Mouse (Mus musculus): ENCODE data around the gene Zmym2. TPM values are rescaled to one million over a fixed set of nuclear protein-coding genes. Genes with fewer than 3 reads are reported as not detected.
"Not testable (repeated sequence)": the region's sequence is repeated elsewhere in the genome, so short reads cannot be mapped to it uniquely, and the experiment has no call there.

Zmym2 gene
- polyA plus RNA-seq, 1 experiment: 1.6 TPM

DNA sequence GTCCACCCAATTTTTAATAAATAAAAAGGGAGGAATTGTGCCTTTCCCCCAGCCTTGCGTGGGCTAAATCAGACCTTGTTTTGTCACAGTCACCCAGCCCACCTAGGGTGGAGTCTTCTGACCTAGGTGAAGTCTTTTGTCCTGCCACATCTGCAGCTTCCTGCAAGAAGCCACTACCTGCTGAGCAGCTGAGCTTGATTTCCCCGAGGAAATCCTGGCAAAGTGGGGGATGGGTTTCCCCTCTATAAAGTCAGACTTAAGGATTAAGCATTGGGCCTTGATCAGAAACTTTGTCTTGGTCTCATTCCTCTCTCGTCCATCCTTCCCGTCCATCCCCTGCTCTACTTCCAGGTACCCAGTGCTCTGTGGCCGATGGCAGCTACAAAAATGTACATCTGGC is 12.9 kb upstream of the Zmym2 start:
- Histone ChIP-seq H3K36me3 (ENCODE audit: control insufficient read depth, insufficient read depth, low read length) (no peaks in the 10 kb centered on the region), H3K27ac (ENCODE audit: insufficient read depth, low read depth, low read length) (no peak overlapping the region), H3K27me3 (ENCODE audit: control insufficient read depth, insufficient read depth, low read length) (no peaks in the 10 kb centered on the region), H3K4me3 (ENCODE audit: low read depth, low read length) (no peak overlapping the region), H3K4me1 (ENCODE audit: control insufficient read depth, insufficient read depth, insufficient read length, low read length) (no peaks in the 10 kb centered on the region)
- 85% methylated on average over 5 of the region's 5 CpGs for WGBS
- TF ChIP-seq POLR2A (IDR thresholded peaks at IDR 0.05; ENCODE audit: low read depth, low read length): no peak
- TF ChIP-seq CTCF (IDR thresholded peaks at IDR 0.05; ENCODE audit: extremely low read depth, insufficient read length, insufficient replicate concordance, low read depth, low read length): no peak

DNA sequence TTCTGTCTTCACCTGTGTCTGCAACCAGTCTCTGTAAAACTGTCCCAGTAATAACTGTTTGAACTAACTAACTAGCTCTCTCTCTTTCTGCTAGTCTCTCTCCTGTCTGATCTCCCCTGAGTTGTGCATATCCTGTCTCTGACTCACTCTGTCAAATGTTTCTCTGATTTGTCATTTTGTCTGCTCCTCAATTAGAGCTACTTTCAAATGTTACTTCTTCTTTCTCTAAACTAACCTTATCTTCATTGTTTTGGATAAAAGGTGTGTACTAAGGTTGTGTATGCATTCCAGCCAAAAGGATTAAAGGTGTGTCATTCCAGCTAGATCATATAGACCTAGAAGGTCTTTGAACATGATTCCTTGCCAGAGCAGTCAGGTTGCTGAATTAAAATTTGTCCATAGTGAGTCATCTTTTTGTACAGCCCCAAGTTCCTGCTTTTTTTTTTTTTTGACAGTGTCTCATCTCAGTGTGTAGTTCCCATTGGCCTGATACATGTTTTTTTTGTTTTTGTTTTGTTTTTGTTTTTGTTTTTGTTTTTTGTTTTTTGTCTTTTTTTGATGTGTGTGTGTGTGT is 10.8 kb upstream of the Zmym2 start:
- H3K36me3 ChIP-seq (ENCODE audit: control insufficient read depth, insufficient read depth, low read length): no peaks in the 10 kb centered on the region
- no peaks in the 10 kb centered on the region for H3K27me3 ChIP-seq (ENCODE audit: control insufficient read depth, insufficient read depth, low read length)
- no peak overlapping the region for H3K4me3 ChIP-seq (ENCODE audit: low read depth, low read length)
- TF ChIP-seq POLR2A (IDR thresholded peaks at IDR 0.05; ENCODE audit: low read depth, low read length) (no peak), CTCF (IDR thresholded peaks at IDR 0.05; ENCODE audit: extremely low read depth, insufficient read length, insufficient replicate concordance, low read depth, low read length) (no peak)
- no peaks in the 10 kb centered on the region for H3K4me1 ChIP-seq (ENCODE audit: control insufficient read depth, insufficient read depth, insufficient read length, low read length)
- H3K27ac ChIP-seq (ENCODE audit: insufficient read depth, low read depth, low read length): no peak overlapping the region

DNA sequence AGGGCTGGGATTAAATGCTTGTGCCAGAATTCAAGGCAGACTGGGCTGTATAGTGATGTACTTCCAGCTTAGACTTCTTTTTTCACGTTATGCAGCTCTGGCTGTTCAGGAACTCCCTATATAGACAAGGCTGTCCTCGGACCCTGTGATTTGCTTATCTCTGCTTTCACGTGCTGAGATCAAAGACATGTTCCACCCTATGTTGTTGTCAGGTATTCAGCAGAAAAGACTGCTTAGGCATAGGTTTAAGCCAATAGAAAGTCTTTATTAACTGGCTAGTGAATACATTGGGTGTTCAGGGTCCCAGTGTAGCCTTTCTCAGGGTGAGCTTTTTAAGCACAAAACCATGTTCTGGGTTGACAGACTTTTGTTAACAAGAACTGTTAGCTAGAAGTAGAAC is 5.2 kb upstream of the Zmym2 start:
- 49% methylated on average over 3 of the region's 3 CpGs for WGBS
- TF ChIP-seq POLR2A (IDR thresholded peaks at IDR 0.05; ENCODE audit: low read depth, low read length): no peak
- H3K27me3 ChIP-seq (ENCODE audit: control insufficient read depth, insufficient read depth, low read length): no peaks in the 10 kb centered on the region

DNA sequence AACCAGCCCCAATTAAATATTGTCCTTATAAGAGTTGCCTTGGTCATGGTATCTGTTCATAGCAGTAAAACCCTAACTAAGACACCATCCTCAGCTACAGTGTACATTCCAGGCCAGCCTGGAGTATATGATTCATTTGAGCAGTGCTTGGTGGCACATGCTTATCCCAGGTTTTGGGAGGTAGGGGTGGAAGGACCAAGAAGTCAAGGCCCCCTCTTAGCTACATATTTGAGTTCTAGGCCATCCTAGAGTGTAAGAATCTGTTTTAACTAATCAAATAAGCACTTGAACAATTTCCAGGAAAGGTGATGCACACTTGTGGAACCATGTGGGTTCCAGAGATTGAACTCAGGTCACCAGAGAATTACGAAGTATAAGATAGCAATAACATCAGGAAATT is 3.0 kb upstream of the Zmym2 start:
- TF ChIP-seq POLR2A (IDR thresholded peaks at IDR 0.05; ENCODE audit: low read depth, low read length): no peak
- no peak for TF ChIP-seq CTCF (IDR thresholded peaks at IDR 0.05; ENCODE audit: extremely low read depth, insufficient read length, insufficient replicate concordance, low read depth, low read length)
- Histone ChIP-seq H3K27me3 (ENCODE audit: control insufficient read depth, insufficient read depth, low read length) (no peaks in the 10 kb centered on the region), H3K36me3 (ENCODE audit: control insufficient read depth, insufficient read depth, low read length) (no peaks in the 10 kb centered on the region), H3K4me3 (ENCODE audit: low read depth, low read length) (no peak overlapping the region), H3K27ac (ENCODE audit: insufficient read depth, low read depth, low read length) (no peak overlapping the region), H3K4me1 (ENCODE audit: control insufficient read depth, insufficient read depth, insufficient read length, low read length) (0 out of 2 replicates have a peak, but pooled peaks cover 4% of the 10 kb centered on the region)
- 94% methylated on average over 1 of the region's 1 CpGs for WGBS

More for the DNA sequence above, 5.2 kb upstream of the Zmym2 start:
- Histone ChIP-seq H3K36me3 (ENCODE audit: control insufficient read depth, insufficient read depth, low read length) (no peaks in the 10 kb centered on the region), H3K4me1 (ENCODE audit: control insufficient read depth, insufficient read depth, insufficient read length, low read length) (no peaks in the 10 kb centered on the region), H3K27ac (ENCODE audit: insufficient read depth, low read depth, low read length) (no peak overlapping the region), H3K4me3 (ENCODE audit: low read depth, low read length) (no peak overlapping the region)

DNA sequence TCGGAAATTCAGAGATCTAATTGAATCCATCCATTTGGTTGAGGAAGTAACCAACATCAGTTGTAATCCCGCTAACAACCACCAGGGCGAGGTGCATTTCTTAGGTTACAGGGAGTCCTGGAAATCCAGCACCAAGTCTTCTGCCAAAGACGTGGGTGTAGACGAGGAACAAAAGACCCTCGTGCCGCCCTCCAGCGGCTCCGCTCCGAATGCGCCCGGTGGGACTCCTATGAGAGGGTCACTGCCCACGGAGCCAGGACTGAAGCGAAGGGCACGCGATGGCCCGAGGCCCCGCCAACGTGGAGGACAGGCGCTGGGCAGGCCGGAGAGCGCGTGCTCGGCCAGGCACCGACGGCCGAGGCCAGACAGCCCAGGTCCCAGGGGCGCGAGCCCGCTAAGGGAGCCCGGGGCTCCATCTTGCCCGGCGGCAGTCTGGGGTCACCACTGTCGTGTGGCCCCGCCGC is 1.1 kb upstream of the Zmym2 start:
- WGBS: under 1% methylated on average over 36 of the region's 36 CpGs
- H3K4me3 ChIP-seq (ENCODE audit: low read depth, low read length): peak overlapping the region; percentile 100
- peak overlapping the region; percentile 93 for H3K27ac ChIP-seq (ENCODE audit: insufficient read depth, low read depth, low read length)
- H3K36me3 ChIP-seq (ENCODE audit: control insufficient read depth, insufficient read depth, low read length): 0 out of 2 replicates have a peak, but pooled peaks cover 3% of the 10 kb centered on the region
- H3K27me3 ChIP-seq (ENCODE audit: control insufficient read depth, insufficient read depth, low read length): no peaks in the 10 kb centered on the region
- peak; percentile 57; the same call in 1 of the 2 replicates for TF ChIP-seq CTCF (IDR thresholded peaks at IDR 0.05; ENCODE audit: extremely low read depth, insufficient read length, insufficient replicate concordance, low read depth, low read length)
- no peak for TF ChIP-seq POLR2A (IDR thresholded peaks at IDR 0.05; ENCODE audit: low read depth, low read length)
- H3K4me1 ChIP-seq (ENCODE audit: control insufficient read depth, insufficient read depth, insufficient read length, low read length): peaks cover 7% of the 10 kb centered on the region

DNA sequence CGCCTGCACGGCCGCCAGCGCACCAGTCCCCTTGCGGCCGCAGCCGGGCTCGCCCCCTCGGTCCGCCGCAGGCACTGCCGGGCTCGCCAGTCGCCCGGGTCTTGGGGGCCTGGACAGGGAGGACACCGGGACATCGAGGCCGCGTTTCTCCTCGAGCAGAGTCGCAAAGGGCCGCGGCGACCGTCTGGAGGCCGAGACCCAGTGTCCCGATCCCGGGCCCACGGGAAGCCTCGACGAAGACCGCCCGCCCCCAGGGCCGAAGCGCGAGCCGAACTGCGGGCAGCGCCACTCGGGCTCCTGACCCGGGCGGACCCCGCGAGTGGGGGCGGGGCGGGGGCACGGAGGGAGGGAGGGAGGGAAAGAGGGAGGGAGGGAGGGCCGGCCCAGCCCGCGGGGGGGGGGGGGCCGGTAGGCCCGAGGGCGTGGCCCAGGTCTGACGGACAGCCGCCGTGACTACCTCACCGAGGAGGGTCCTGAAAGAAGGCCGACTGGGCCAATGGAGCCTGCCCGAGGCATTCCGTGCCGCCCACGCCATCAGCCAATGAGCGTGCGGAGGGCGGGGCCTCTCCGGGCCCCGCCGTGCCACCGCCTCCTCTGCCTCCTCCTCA is 363 bp upstream of the Zmym2 start:
- peak overlapping the region; percentile 93 for H3K27ac ChIP-seq (ENCODE audit: insufficient read depth, low read depth, low read length)
- not testable (repeated sequence) for H3K27me3 ChIP-seq (ENCODE audit: control insufficient read depth, insufficient read depth, low read length); H3K36me3 ChIP-seq (ENCODE audit: control insufficient read depth, insufficient read depth, low read length); H3K4me1 ChIP-seq (ENCODE audit: control insufficient read depth, insufficient read depth, insufficient read length, low read length)
- TF ChIP-seq POLR2A (IDR thresholded peaks at IDR 0.05; ENCODE audit: low read depth, low read length): peak; percentile 46
- peak overlapping the region; percentile 100 for H3K4me3 ChIP-seq (ENCODE audit: low read depth, low read length)
- WGBS: under 1% methylated on average over 26 of the region's 69 CpGs

DNA sequence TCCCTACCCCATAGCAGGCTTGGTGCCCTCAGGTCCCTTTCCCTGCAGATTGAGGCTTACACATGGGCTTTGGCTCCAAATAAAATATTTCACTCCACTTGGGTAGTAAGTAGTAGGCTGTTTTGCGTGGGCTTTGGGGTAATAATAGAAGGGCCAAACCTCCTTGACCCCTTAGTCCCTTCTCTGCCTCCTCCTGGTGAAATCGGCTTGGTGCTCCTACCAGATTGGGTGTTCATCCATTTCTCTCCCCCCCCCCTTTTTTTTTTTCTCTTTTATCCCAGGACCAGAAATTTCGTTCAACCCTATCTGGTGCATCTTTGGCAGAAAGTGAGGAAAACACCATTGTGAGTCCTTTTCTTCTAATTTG is 1.0 kb downstream of the Zmym2 start:
- peaks cover 4% of the 10 kb centered on the region; the same call in 1 of the 2 replicates for H3K36me3 ChIP-seq (ENCODE audit: control insufficient read depth, insufficient read depth, low read length)
- no peak for TF ChIP-seq POLR2A (IDR thresholded peaks at IDR 0.05; ENCODE audit: low read depth, low read length)
- TF ChIP-seq CTCF (IDR thresholded peaks at IDR 0.05; ENCODE audit: extremely low read depth, insufficient read length, insufficient replicate concordance, low read depth, low read length): no peak
- no peaks in the 10 kb centered on the region for H3K27me3 ChIP-seq (ENCODE audit: control insufficient read depth, insufficient read depth, low read length)
- peaks cover 9% of the 10 kb centered on the region for H3K4me1 ChIP-seq (ENCODE audit: control insufficient read depth, insufficient read depth, insufficient read length, low read length)
- WGBS: 0% methylated on average over 3 of the region's 3 CpGs
- H3K27ac ChIP-seq (ENCODE audit: insufficient read depth, low read depth, low read length): peak overlapping the region; percentile 90
- H3K4me3 ChIP-seq (ENCODE audit: low read depth, low read length): peak overlapping the region; percentile 99

Data from small intestine, adult 2 months (tissue).